Mouse (Mus musculus): ENCODE data around the gene Syap1. TPM values are rescaled to one million over a fixed set of nuclear protein-coding genes. Genes with fewer than 3 reads are reported as not detected.
"Not testable (repeated sequence)": the region's sequence is repeated elsewhere in the genome, so short reads cannot be mapped to it uniquely, and the experiment has no call there.

Syap1 gene
- polyA plus RNA-seq (2015; fragmentation: Nextera tagmentation; extraction: Ambion mirVana): 34.5 and 34.9 TPM in 2 replicates

DNA sequence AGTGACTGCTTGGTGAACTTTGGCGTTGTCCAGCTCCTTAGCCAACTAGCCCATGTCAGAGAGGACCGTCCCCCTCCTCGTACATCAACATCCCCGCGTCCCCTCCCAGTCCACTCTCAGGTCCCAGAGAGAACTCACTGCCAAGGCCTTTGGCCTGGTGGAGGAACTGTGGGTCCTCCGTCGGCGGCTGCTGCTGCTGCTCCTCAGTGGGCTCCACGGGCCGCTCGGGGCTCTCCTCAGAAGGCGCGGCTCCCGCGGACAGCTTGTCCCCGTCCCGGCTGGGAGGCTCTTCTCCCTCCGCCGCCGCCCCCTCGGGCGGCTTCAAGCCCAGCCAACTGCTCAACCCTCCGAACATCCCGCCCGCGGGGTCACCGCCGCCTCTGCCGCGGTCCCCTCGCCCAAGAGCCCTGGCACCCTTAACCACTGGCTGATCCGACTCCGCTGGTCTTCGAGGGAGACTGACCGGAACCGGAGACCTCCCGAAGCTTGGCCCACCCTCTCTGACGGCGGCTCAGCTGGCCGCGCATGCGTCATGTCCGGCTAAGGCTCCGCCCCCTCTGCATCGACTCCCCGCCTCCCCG lies at the start of gene Syap1:
Gene Syap1 (minus strand): TSS at position 517 of the 581 bp plus-strand sequence.
- peak within 1 kb of the TSS; percentile 58 for H3K4me2 ChIP-seq
- 29% methylated on average over 46 of the region's 47 CpGs for WGBS
- H3K27ac ChIP-seq (replicated peaks): peak within 1 kb of the TSS; percentile 56
- peak; percentile 98 for ATAC-seq (ENCODE audit: low read depth)
- no peaks in the 10 kb centered on the region for H3K36me3 ChIP-seq
- H3K4me3 ChIP-seq: peak within 1 kb of the TSS; percentile 68
- H3K4me1 ChIP-seq (replicated peaks): peaks cover 11% of the 10 kb centered on the region
- H3K9ac ChIP-seq: peak within 1 kb of the TSS; percentile 85
- H3K9me3 ChIP-seq: no peaks in the 10 kb centered on the region
- H3K27me3 ChIP-seq: peaks cover 5% of the 10 kb centered on the region

DNA sequence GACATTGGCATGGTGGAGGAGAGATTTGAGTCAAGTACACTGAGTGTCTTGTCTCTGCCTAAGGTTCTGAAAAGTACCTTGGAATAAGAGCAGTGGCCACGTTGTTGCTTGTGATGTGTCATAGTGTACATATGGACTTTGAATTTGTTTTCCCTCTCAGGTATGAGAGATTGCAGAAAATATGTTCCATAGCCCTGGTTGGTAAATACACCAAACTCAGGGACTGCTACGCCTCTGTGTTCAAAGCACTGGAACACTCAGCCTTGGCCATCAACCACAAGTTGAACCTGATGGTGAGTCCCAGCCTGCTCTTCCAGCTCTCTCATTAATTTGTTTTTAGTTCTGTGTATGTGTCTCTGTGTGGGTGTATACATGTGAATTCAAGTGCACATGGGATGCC lies 43.2 kb upstream of the Syap1 start:
- ATAC-seq (ENCODE audit: low read depth): no peak
- H3K27me3 ChIP-seq: no peaks in the 10 kb centered on the region
- no peak overlapping the region for H3K4me3 ChIP-seq
- no peak overlapping the region for H3K4me2 ChIP-seq
- no peaks in the 10 kb centered on the region for H3K4me1 ChIP-seq (replicated peaks)
- H3K9ac ChIP-seq: no peak overlapping the region
- H3K9me3 ChIP-seq: no peaks in the 10 kb centered on the region
- peaks cover 37% of the 10 kb centered on the region for H3K36me3 ChIP-seq
- WGBS: 96% methylated on average over 2 of the region's 2 CpGs
- H3K27ac ChIP-seq (replicated peaks): no peak overlapping the region

DNA sequence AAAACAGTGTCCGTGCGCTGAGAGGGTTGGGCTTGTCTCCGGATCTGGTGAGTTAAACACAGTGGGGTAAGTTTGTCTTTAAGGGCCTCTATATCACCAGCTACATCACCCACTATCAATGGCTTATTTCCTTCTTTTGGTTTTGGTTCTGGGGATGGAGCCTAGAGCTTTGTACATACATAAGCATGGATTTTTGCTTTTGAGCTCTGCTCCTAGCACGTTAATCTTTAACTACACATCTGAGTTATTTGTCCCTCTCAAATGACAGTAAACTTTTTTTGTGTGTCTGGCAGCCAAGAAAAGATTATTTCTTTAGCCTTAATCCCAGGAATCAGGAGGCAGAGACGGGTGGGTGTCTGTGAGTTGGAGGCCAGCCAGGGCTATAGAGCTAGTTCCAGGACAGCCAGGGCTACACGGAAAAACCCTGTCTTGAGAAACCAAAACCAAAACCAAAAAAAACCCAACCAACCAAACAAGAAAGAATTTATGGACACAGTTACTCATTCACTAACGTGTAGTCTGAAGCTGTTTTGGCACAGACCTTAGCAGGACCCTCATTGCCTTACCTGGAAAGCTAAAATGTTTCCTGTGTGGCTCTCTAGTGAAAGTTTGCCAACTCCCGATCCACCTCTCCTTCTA lies 33.4 kb upstream of the Syap1 start:
- H3K4me2 ChIP-seq: no peak overlapping the region
- WGBS: 91% methylated on average over 8 of the region's 8 CpGs
- peaks cover 15% of the 10 kb centered on the region; the same call in 1 of the 2 replicates for H3K36me3 ChIP-seq
- H3K27ac ChIP-seq (replicated peaks): no peak overlapping the region
- ATAC-seq (ENCODE audit: low read depth): no peak
- H3K27me3 ChIP-seq: no peaks in the 10 kb centered on the region; the same call in none of the 2 replicates
- no peak overlapping the region for H3K4me3 ChIP-seq
- no peak overlapping the region for H3K9ac ChIP-seq
- H3K4me1 ChIP-seq (replicated peaks): no peaks in the 10 kb centered on the region
- no peaks in the 10 kb centered on the region for H3K9me3 ChIP-seq

DNA sequence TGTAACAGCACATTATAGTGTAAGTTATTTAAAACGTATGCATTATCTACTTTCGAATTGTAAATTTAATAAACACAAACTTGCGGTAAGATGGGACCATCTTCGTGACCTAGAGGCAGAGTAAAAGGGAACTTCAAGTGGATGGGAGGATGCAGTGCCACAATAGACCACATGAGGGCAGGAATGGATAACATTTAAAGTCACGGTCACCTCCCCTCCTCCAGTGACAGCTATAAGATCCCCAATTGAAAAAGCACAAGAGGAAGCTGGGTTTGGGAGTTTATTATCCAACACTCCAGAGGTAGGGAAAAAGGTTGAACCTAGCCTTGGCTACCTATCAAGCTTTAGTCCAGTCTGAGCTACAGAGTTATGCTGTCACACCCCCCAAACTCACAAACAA lies 27.4 kb upstream of the Syap1 start:
- H3K27ac ChIP-seq (replicated peaks): no peak overlapping the region
- no peaks in the 10 kb centered on the region for H3K4me1 ChIP-seq (replicated peaks)
- no peak overlapping the region for H3K4me2 ChIP-seq
- H3K27me3 ChIP-seq: no peaks in the 10 kb centered on the region
- no peak for ATAC-seq (ENCODE audit: low read depth)
- no peak overlapping the region for H3K4me3 ChIP-seq
- H3K9ac ChIP-seq: no peak overlapping the region
- peaks cover 16% of the 10 kb centered on the region for H3K36me3 ChIP-seq
- no peaks in the 10 kb centered on the region for H3K9me3 ChIP-seq
- 32% methylated on average over 5 of the region's 5 CpGs for WGBS

DNA sequence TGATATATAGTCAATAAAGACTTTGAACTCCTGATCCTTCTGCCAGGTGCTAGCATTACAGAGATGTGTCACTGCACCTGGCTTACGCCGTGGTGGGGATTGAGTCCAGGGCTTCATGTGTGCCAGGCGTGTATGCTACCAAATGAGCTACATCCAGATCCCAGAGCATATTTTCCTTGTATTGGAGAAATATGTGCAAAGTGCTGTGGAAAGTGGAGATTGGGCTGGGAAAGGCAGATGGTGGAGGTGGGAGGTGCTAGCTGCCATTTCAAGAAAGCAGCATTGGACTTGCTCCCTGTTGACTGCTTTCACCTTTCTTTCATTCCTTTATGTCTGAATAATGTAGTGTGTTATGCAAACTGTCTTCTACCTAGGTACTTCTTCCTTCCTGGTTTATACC lies 25.4 kb upstream of the Syap1 start:
- no peak overlapping the region for H3K4me2 ChIP-seq
- H3K27me3 ChIP-seq: no peaks in the 10 kb centered on the region
- WGBS: 86% methylated on average over 3 of the region's 3 CpGs
- no peak overlapping the region for H3K4me3 ChIP-seq
- H3K36me3 ChIP-seq: peaks cover 19% of the 10 kb centered on the region
- ATAC-seq (ENCODE audit: low read depth): no peak
- H3K27ac ChIP-seq (replicated peaks): no peak overlapping the region
- no peaks in the 10 kb centered on the region for H3K9me3 ChIP-seq
- H3K9ac ChIP-seq: no peak overlapping the region
- H3K4me1 ChIP-seq (replicated peaks): no peaks in the 10 kb centered on the region

DNA sequence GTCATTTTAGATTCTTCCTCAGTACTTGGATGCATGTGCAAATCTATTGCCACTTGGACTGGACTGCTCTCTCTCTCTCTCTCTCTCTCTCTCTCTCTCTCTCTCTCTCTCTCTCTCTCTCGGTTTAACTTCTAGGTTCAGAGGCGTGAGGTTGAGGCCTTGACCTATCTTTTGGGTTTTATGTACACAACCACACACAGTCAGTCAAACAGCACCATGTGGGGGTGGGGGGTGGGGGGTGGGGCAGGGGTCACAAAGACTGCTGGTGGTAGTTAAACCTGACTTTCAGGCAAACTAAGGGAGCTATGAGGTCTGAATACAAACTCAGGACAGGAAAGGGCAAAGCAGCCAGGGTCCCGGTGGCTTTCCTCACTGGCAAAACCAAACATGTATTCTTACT lies 19.3 kb upstream of the Syap1 start:
- 0 out of 2 replicates have a peak, but pooled peaks cover 4% of the 10 kb centered on the region for H3K4me1 ChIP-seq (replicated peaks)
- H3K27me3 ChIP-seq: no peaks in the 10 kb centered on the region
- no peak overlapping the region for H3K4me2 ChIP-seq
- H3K27ac ChIP-seq (replicated peaks): no peak overlapping the region
- H3K36me3 ChIP-seq: peaks cover 10% of the 10 kb centered on the region
- no peak overlapping the region for H3K9ac ChIP-seq
- no peak for ATAC-seq (ENCODE audit: low read depth)
- no peak overlapping the region for H3K4me3 ChIP-seq
- WGBS: 65% methylated on average over 3 of the region's 3 CpGs
- no peaks in the 10 kb centered on the region for H3K9me3 ChIP-seq

DNA sequence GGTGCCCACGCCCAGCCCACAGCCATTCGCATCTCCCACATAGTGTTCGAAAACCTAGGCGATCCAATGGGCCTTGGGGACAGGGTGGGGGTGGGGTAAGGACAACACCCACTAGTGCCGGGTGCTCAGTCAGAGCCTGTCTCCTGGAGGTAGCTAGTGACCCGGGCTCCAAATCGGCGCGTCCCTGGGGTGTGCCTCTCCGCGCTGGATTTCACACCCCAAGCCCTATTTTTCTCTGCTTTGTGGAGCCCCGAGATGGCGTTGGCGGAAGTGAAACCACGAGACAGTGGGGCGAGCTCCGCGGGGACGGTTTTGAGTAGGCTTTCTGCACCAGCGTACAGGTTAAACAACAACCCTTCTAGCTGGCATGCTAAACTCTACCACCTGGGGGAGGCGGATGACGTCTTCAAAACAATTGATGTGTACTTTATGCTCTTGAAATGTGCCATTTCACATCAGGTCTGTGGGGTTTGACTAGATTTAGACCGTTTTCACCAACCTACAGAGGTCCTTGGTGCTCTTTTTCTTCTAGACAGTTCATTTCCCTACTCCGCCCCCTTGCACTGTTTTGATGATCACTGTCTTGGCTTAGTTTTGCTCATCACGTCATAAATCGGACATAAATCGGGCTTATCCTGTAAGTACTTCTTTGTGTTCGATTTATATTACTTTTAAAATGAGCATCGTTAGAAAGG lies 13.9 kb upstream of the Syap1 start:
- Histone ChIP-seq H3K4me3 (peak overlapping the region; percentile 60), H3K9me3 (no peaks in the 10 kb centered on the region), H3K27ac (replicated peaks) (peak overlapping the region; percentile 70), H3K9ac (peak overlapping the region; percentile 76), H3K36me3 (no peaks in the 10 kb centered on the region), H3K4me2 (peak overlapping the region; percentile 66), H3K4me1 (replicated peaks) (0 out of 2 replicates have a peak, but pooled peaks cover 6% of the 10 kb centered on the region), H3K27me3 (0 out of 2 replicates have a peak, but pooled peaks cover 3% of the 10 kb centered on the region)
- 27% methylated on average over 29 of the region's 29 CpGs for WGBS
- peak; percentile 92 for ATAC-seq (ENCODE audit: low read depth)

DNA sequence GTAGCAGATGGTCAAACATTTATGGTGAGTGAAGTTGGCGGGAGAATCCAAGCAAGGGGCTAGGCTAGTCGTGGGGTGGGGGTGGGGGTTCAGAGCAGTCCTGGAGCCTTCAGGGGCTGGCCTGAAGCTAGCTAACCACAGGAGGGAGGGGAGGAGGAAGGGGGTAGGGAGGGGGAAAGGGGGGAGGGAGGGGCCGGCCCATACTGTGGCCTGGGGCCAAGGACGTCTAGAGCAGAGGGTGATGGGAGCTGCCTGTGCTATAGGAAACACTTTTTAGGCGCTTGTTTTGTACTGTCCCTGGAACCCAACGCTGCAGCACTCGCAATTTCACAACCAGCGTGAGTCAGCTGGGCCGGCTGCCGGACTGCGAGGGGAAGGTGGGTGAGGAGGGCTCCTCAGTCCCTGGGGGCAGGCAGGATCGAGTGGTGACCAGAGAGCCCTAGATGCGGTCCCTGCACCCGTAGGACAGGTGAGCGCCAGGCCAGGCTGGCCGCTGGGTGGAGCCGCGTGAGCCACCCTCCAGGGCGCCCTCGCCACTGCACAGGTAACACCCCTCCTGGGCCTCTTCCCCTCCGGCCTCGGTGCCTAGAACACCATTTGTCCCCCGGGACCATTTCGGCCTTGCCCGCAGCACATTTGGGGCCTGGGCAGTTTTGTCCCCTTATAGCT lies 13.3 kb upstream of the Syap1 start:
- H3K9me3 ChIP-seq: no peaks in the 10 kb centered on the region

DNA sequence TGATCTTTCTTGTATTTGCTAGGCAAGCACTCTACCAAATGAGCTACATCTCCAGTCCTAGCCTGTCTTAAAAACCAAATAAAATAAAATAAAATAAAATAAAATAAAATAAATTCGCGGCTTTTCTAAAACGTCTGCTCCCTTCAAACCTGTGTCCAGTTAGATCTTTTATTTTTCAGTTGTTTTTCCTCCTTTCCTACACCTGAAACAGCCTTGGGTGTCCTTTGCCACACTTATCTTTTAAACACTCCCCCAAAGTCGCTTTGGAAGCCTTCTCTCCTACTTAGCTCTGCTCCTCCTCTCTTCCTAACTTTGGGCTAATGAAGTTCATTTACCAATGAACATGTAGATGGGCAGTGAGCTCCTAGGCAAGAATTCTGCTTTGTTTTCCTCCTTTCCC lies 12.7 kb upstream of the Syap1 start, which contains the start of gene Ctps2:
Gene Ctps2 (plus strand): TSS at position 301 of the 400 bp plus-strand sequence.
- H3K27me3 ChIP-seq: 0 out of 2 replicates have a peak, but pooled peaks cover 3% of the 10 kb centered on the region
- WGBS: 47% methylated on average over 4 of the region's 4 CpGs
- H3K27ac ChIP-seq (replicated peaks): peak within 1 kb of the TSS; percentile 70
- H3K9ac ChIP-seq: peak within 1 kb of the TSS; percentile 76
- H3K9me3 ChIP-seq: no peaks in the 10 kb centered on the region
- H3K4me2 ChIP-seq: peak within 1 kb of the TSS; percentile 66
- peak within 1 kb of the TSS; percentile 60 for H3K4me3 ChIP-seq
- no peaks in the 10 kb centered on the region for H3K36me3 ChIP-seq
- 0 out of 2 replicates have a peak, but pooled peaks cover 6% of the 10 kb centered on the region for H3K4me1 ChIP-seq (replicated peaks)
- ATAC-seq (ENCODE audit: low read depth): no peak

More for the DNA sequence above, 13.3 kb upstream of the Syap1 start:
- Histone ChIP-seq H3K36me3 (no peaks in the 10 kb centered on the region), H3K4me2 (peak overlapping the region; percentile 66), H3K27me3 (0 out of 2 replicates have a peak, but pooled peaks cover 3% of the 10 kb centered on the region), H3K4me1 (replicated peaks) (0 out of 2 replicates have a peak, but pooled peaks cover 6% of the 10 kb centered on the region), H3K27ac (replicated peaks) (peak overlapping the region; percentile 70), H3K9ac (peak overlapping the region; percentile 76), H3K4me3 (peak overlapping the region; percentile 60)
- peak; percentile 87 for ATAC-seq (ENCODE audit: low read depth)
- WGBS: 26% methylated on average over 23 of the region's 25 CpGs

DNA sequence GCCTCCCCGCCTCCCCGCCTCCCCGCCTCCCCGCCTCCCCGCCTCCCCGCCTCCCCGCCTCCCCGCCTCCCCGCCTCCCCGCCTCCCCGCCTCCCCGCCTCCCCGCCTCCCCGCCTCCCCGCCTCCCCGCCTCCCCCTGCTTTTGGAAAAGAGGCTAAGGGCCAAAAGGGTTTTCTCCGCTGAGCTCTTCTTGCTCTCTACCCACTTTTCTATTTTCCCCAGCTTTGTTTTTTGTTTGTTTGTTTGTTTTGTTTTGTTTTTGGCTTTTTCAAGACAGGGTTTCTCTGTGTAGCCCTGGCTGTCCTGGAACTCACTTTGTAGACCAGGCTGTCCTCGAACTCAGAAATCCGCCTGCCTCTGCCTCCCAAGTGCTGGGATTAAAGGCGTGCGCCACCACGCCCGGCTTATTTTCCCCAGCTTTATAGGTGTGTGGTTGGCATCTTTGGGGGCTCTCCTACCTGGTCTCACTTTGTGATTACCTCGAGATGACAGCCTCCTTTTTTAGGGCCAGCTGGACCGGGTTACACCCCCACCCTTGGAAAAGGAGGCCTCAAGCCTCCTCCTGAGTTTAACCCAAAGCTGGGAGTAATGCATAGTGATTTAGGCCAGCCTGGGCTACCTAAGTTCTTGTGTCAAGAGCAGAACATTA lies 452 bp upstream of the Syap1 start:
- not testable (repeated sequence) for H3K4me3 ChIP-seq; H3K4me2 ChIP-seq; H3K36me3 ChIP-seq; H3K27me3 ChIP-seq; H3K9me3 ChIP-seq; H3K27ac ChIP-seq (replicated peaks); H3K9ac ChIP-seq
- ATAC-seq (ENCODE audit: low read depth): peak; percentile 84
- 71% methylated on average over 9 of the region's 25 CpGs for WGBS
- H3K4me1 ChIP-seq (replicated peaks): peaks cover 11% of the 10 kb centered on the region

DNA sequence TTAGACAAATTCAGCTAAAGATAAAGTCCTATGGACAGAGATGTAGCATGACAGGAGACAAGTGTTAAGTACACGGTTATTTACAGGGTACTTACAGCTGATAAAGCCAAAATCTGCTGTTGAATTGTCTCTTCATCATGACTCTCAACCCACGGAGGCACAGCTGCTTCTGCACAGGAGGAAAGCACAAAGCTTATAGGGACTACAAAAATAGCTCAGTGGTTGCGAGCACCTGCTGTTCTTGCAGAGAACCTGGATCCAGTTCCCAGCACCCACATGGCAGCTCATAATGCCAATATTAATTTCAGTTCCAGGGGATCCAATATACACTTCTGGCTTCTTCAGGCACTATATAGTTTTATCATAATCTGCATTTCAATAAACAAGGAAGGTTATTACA lies 10.0 kb downstream of the Syap1 start:
- ATAC-seq (ENCODE audit: low read depth): no peak
- no peaks in the 10 kb centered on the region; the same call in 1 of the 2 replicates for H3K27me3 ChIP-seq
- H3K4me3 ChIP-seq: no peak overlapping the region
- no peak overlapping the region for H3K4me2 ChIP-seq
- H3K27ac ChIP-seq (replicated peaks): no peak overlapping the region
- no peaks in the 10 kb centered on the region for H3K4me1 ChIP-seq (replicated peaks)
- no peaks in the 10 kb centered on the region for H3K9me3 ChIP-seq
- H3K36me3 ChIP-seq: peaks cover 32% of the 10 kb centered on the region
- 86% methylated on average over 3 of the region's 3 CpGs for WGBS
- no peak overlapping the region for H3K9ac ChIP-seq

All from neural tube, embryonic 13.5 days (tissue).